Mouse (Mus musculus) lung, postnatal 0 days (tissue): ENCODE measurements around the gene Ufc1.

Experiments
- CTCF ChIP-seq: IDR thresholded peaks from 2 replicates; pipeline ENCODE4 v1.5.1; 2016; ENCODE audit warnings: antibody characterized with exemption, mild to moderate bottlenecking
- EP300 ChIP-seq: IDR thresholded peaks from 2 replicates; pipeline ENCODE4 v1.6.1; 2016; ENCODE audit warnings: antibody characterized with exemption, mild to moderate bottlenecking, control low read depth

DNA sequence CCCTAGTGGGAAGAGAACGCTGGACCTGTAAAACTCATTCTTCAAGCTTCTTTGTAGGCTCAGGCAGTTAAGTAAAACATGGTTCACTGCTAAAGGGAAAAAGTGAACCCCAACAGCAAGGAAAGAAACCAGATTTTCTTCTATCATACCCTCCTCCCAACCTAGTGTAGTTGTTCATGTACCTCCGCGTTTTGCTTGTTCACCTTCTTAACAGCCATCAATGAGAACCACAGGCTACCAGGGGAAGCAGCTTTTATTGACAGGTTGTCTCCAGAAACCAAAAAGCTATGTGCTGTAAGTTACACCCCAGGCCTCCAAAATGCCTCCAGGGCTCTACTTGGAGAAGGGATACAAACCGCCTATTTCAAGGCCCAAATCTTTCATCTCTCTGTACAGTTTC is 6.5 kb downstream of the Ufc1 start:
- TF ChIP-seq CTCF, result no peak
- no peak for TF ChIP-seq EP300
